ENCODE assay signal across 28 mouse cellular contexts in genomic region chr7:126595890-126596289, GRCm38 (mm10). TPM values are rescaled to one million over a fixed set of nuclear protein-coding genes. Genes with fewer than 3 reads are reported as not detected.
DNase-seq lines count a peak whose midpoint lies in the region; ATAC-seq and TF ChIP-seq lines count a peak whose summit lies in the region.
"Had no signal": no experiment of that assay in that cellular context is flagged by ENCODE, and none has a peak within 500 bp of the region (broad histone marks: within the 10 kb centered on the region; RNA-seq: fewer than 3 reads in every experiment).

No protein-coding gene starts in this region.

- peaks cover 15% of the 10 kb centered on the region for H3K4me1 ChIP-seq in liver, postnatal 0 days (ENCODE audit: insufficient read depth)
- peaks cover 9% of the 10 kb centered on the region; the same call in 1 of the 2 replicates for H3K4me1 ChIP-seq in liver, embryonic 12.5 days
- H3K4me1 ChIP-seq in megakaryocyte, embryonic 14.5 days, result peaks cover 75% of the 10 kb centered on the region
- peaks cover 29 to 34% of the 10 kb centered on the region in 2 experiments for H3K4me1 ChIP-seq in CH12.LX (ENCODE audit: control insufficient read depth in 1 of 2, insufficient read depth in 2 of 2)
- H3K4me1 ChIP-seq in bone marrow, adult 2 months (ENCODE audit: control insufficient read depth, insufficient read depth, low read length), result peaks cover 15% of the 10 kb centered on the region
- no peaks in the 10 kb centered on the region for H3K4me1 ChIP-seq in hindbrain, embryonic 14.5 days (replicated peaks; ENCODE audit: control insufficient read depth, insufficient read depth, low read length)

- intact Hi-C loops in heart, postnatal 10 days (cut with DNase I), result no loop called here

- no peak for TF ChIP-seq EP300 in liver, postnatal 0 days (IDR thresholded peaks at IDR 0.05; ENCODE audit: low read depth)
- peak; percentile 69; the same call in 1 of the 2 replicates for TF ChIP-seq EP300 in CH12.LX (IDR thresholded peaks at IDR 0.05; ENCODE audit: low read length)

- H3K9me3 ChIP-seq in liver, postnatal 0 days (ENCODE audit: low read length), result no peaks in the 10 kb centered on the region
- H3K9me3 ChIP-seq in liver, embryonic 12.5 days (replicated peaks), result no peaks in the 10 kb centered on the region
- no peaks in the 10 kb centered on the region for H3K9me3 ChIP-seq in megakaryocyte, embryonic 14.5 days
- no peaks in the 10 kb centered on the region for H3K9me3 ChIP-seq in CH12.LX (replicated peaks; ENCODE audit: low read length)
- no peaks in the 10 kb centered on the region for H3K9me3 ChIP-seq in hindbrain, embryonic 14.5 days (ENCODE audit: control insufficient read depth, low read length)
- H3K9me3 ChIP-seq: G1E had no signal

- no peak for ATAC-seq in liver, postnatal 0 days
- no peak for ATAC-seq in liver, embryonic 12.5 days
- ATAC-seq in megakaryocyte, adult 5-6 weeks (ENCODE audit: poor library complexity, severe bottlenecking), result no peak
- ATAC-seq in hindbrain, embryonic 14.5 days (ENCODE audit: low FRiP score), result no peak
- ATAC-seq: activated CD4-positive, CD25-positive, alpha-beta regulatory T cell, adult 4 months; CD4-positive, CD25-positive, alpha-beta regulatory T cell, adult 4 months; Patski had no signal

- H3K27ac ChIP-seq in liver, postnatal 0 days (ENCODE audit: low read depth), result 0 out of 2 replicates have a peak overlapping the region, but pooled peaks have one; percentile 34
- H3K27ac ChIP-seq in liver, embryonic 12.5 days, result no peak overlapping the region
- no peak overlapping the region for H3K27ac ChIP-seq in CH12.LX (ENCODE audit: insufficient read depth, low read depth)
- peak overlapping the region; percentile 79 for H3K27ac ChIP-seq in bone marrow, adult 2 months (ENCODE audit: control insufficient read depth, insufficient read depth, low read depth, low read length, poor library complexity)
- no peak overlapping the region for H3K27ac ChIP-seq in hindbrain, embryonic 14.5 days

- 68% methylated on average over 5 of the region's 5 CpGs for WGBS in liver, postnatal 0 days (ENCODE audit: insufficient replicate concordance)
- WGBS in liver, embryonic 12.5 days (ENCODE audit: insufficient replicate concordance), result 64% methylated on average over 5 of the region's 5 CpGs
- WGBS in bone marrow, adult 2 months, result 64% methylated on average over 5 of the region's 5 CpGs
- WGBS in hindbrain, embryonic 14.5 days, result 75% methylated on average over 5 of the region's 5 CpGs

- H3K4me3 ChIP-seq in liver, postnatal 0 days (ENCODE audit: low read depth, low read length), result no peak overlapping the region
- H3K4me3 ChIP-seq in liver, embryonic 12.5 days, result no peak overlapping the region
- H3K4me3 ChIP-seq in megakaryocyte, embryonic 14.5 days (replicated peaks), result peak overlapping the region; percentile 65
- peak overlapping the region in 1 of 3 experiments; percentile 16 for H3K4me3 ChIP-seq in CH12.LX (replicated peaks in 1 of 3; ENCODE audit: low read depth in 2 of 3, low read length in 2 of 3, poor library complexity in 1 of 3)
- H3K4me3 ChIP-seq in bone marrow, adult 2 months (replicated peaks; ENCODE audit: control insufficient read depth, low read depth, low read length), result no peak overlapping the region
- H3K4me3 ChIP-seq in hindbrain, embryonic 14.5 days (replicated peaks; ENCODE audit: low read length), result no peak overlapping the region

- H3K79me2 ChIP-seq in CH12.LX (replicated peaks; ENCODE audit: control insufficient read depth, extremely low read depth, insufficient read depth, poor library complexity, severe bottlenecking), result no peaks in the 10 kb centered on the region

- H3K4me2 ChIP-seq in liver, postnatal 0 days (ENCODE audit: low read depth, low read length), result 0 out of 2 replicates have a peak overlapping the region, but pooled peaks have one; percentile 9
- H3K4me2 ChIP-seq in liver, embryonic 12.5 days, result no peak overlapping the region
- H3K4me2 ChIP-seq in CH12.LX (ENCODE audit: insufficient read depth, low read depth, poor library complexity, severe bottlenecking), result peak overlapping the region; percentile 41
- no peak overlapping the region for H3K4me2 ChIP-seq in hindbrain, embryonic 14.5 days (replicated peaks)

- H3K36me3 ChIP-seq in liver, postnatal 0 days (replicated peaks; ENCODE audit: insufficient read depth, low read length), result no peaks in the 10 kb centered on the region
- no peaks in the 10 kb centered on the region for H3K36me3 ChIP-seq in liver, embryonic 12.5 days
- H3K36me3 ChIP-seq in megakaryocyte, embryonic 14.5 days (replicated peaks; ENCODE audit: low read length), result no peaks in the 10 kb centered on the region
- H3K36me3 ChIP-seq in CH12.LX (replicated peaks in 1 of 2; ENCODE audit: control insufficient read depth in 1 of 2, insufficient read depth in 1 of 2, low read length in 1 of 2), result no peaks in the 10 kb centered on the region
- H3K36me3 ChIP-seq in hindbrain, embryonic 14.5 days (replicated peaks; ENCODE audit: control insufficient read depth, insufficient read depth), result no peaks in the 10 kb centered on the region
- H3K36me3 ChIP-seq: G1E had no signal

- dilution Hi-C loops in CH12.LX (cut with MboI; ENCODE audit: extremely low pct_ligation_motif_present, extremely low pct_unique_long_range_greater_than_20kb, low sequenced_read_pairs), result no loop called here

- H3K9ac ChIP-seq in liver, postnatal 0 days (replicated peaks), result no peak overlapping the region
- H3K9ac ChIP-seq in liver, embryonic 12.5 days, result no peak overlapping the region
- no peak overlapping the region for H3K9ac ChIP-seq in CH12.LX (ENCODE audit: insufficient read depth, low read depth)
- H3K9ac ChIP-seq in hindbrain, embryonic 14.5 days, result no peak overlapping the region

- no peak for DNase-seq in liver, postnatal 0 days
- DNase-seq in CH12.LX (ENCODE audit: extremely low read depth), result no peak
- DNase-seq in hindbrain, embryonic 14.5 days (ENCODE audit: low spot score), result no peak
- no peak for DNase-seq in heart, postnatal 10 days
- DNase-seq: adrenal gland, adult 2 months; adrenal gland, adult 8-10 months; adrenal gland, postnatal 10 days; adrenal gland, postnatal 14 days; adrenal gland, postnatal 25 days; adrenal gland, postnatal 36 days; B cell, adult 2 months; cerebellum, adult 11 months; cerebellum, adult 11-12 months; cerebellum, adult 18-20 months; cerebellum, adult 2 months had no signal

- TF ChIP-seq RAD21 in CH12.LX (IDR thresholded peaks at IDR 0.05; ENCODE audit: low read depth, low read length), result no peak

- TF ChIP-seq CTCF in liver, postnatal 0 days (IDR thresholded peaks at IDR 0.05; ENCODE audit: low read depth), result no peak
- TF ChIP-seq CTCF in CH12.LX (conservative IDR thresholded peaks at IDR 0.05 in 1 of 2, IDR thresholded peaks at IDR 0.05 in 1 of 2; ENCODE audit: low read depth in 2 of 2, low read length in 2 of 2), result no peak
- TF ChIP-seq CTCF in bone marrow, adult 2 months (IDR thresholded peaks at IDR 0.05; ENCODE audit: control insufficient read depth, insufficient read depth, low read length), result no peak

- no peak for TF ChIP-seq POLR2A in CH12.LX (IDR thresholded peaks at IDR 0.05; ENCODE audit: low read depth, low read length)
- TF ChIP-seq POLR2A in bone marrow, adult 2 months (IDR thresholded peaks at IDR 0.05; ENCODE audit: borderline replicate concordance, control insufficient read depth, low read depth, low read length), result no peak

- no peaks in the 10 kb centered on the region for H3K27me3 ChIP-seq in liver, postnatal 0 days (ENCODE audit: insufficient read depth, low read length)
- peaks cover 30% of the 10 kb centered on the region for H3K27me3 ChIP-seq in liver, embryonic 12.5 days (replicated peaks)
- H3K27me3 ChIP-seq in megakaryocyte, embryonic 14.5 days (replicated peaks), result peaks cover 49% of the 10 kb centered on the region
- H3K27me3 ChIP-seq in CH12.LX (replicated peaks), result peaks cover 5% of the 10 kb centered on the region
- peaks cover 3% of the 10 kb centered on the region; the same call in 1 of the 2 replicates for H3K27me3 ChIP-seq in hindbrain, embryonic 14.5 days (ENCODE audit: control insufficient read depth, insufficient read depth, low read length)
- H3K27me3 ChIP-seq: Patski had no signal

- in situ Hi-C loops in CH12.LX (cut with MboI; ENCODE audit: low pct_ligation_motif_present, low pct_unique_long_range_greater_than_20kb, low sequenced_read_pairs), result no loop called here

RNA-seq across cellular contexts. Expression of gene Il27, which starts 1.1 kb away (rescaled TPM):
- polyA plus RNA-seq in liver, postnatal 0 days (2015; fragmentation: Nextera tagmentation; extraction: Ambion mirVana), result 0.18 and 0.21 TPM in 2 replicates
- not detected in 2 replicates for polyA plus RNA-seq in liver, embryonic 12.5 days (2016; fragmentation: Nextera tagmentation; extraction: Ambion mirVana)
- polyA plus RNA-seq in megakaryocyte, embryonic 14.5 days (2012; ENCODE audit: insufficient read depth, low replicate concordance), result 1.4 TPM in 1 of 2 replicates, not detected in the other
- 2.5 and 2.9 TPM in 2 replicates for total RNA-seq in megakaryocyte, adult 5-6 weeks (2015)
- total RNA-seq in megakaryocyte, adult 5-6 weeks (2017), result 3.0 and 4.8 TPM in 2 replicates
- total RNA-seq in CH12.LX (2012; rRNA removed) (not detected in 2 replicates), CH12.LX (2014; rRNA removed) (not detected in 2 replicates)
- polyA plus RNA-seq in CH12.LX (2012; ENCODE audit: insufficient read length, low read depth), result 0.31 TPM in 1 of 2 replicates, not detected in the other
- 1.9 and 6.0 TPM in 2 replicates for polyA plus RNA-seq in bone marrow, adult 2 months (2011; ENCODE audit: insufficient read depth, insufficient read length, low replicate concordance, missing spikeins)
- polyA plus RNA-seq in hindbrain, embryonic 14.5 days (2014; fragmentation: Nextera tagmentation; extraction: Ambion mirVana), result not detected in 2 replicates
- not detected for total RNA-seq in heart, postnatal 10 days (2021)
- total RNA-seq: adrenal gland, adult 2 months; adrenal gland, adult 8-10 months; adrenal gland, postnatal 10 days; adrenal gland, postnatal 14 days; adrenal gland, postnatal 25 days; adrenal gland, postnatal 36 days; adrenal gland, postnatal 4 days; ES-E14; G1E; MEL had no signal
- polyA plus RNA-seq: activated CD4-positive, CD25-positive, alpha-beta regulatory T cell, adult 4 months; brain, embryonic 14.5 days; C2C12; CD4-positive, CD25-positive, alpha-beta regulatory T cell, adult 4 months; cerebellum, adult 2 months; G1E had no signal

RNA-seq across cellular contexts. Expression of gene Cln3, which starts 10.3 kb away (rescaled TPM):
- polyA plus RNA-seq in liver, postnatal 0 days (2015; fragmentation: Nextera tagmentation; extraction: Ambion mirVana), result 12.3 and 14.6 TPM in 2 replicates
- polyA plus RNA-seq in liver, embryonic 12.5 days (2016; fragmentation: Nextera tagmentation; extraction: Ambion mirVana), result 12.5 TPM in 2 replicates
- 8.9 and 21.3 TPM in 2 replicates for polyA plus RNA-seq in megakaryocyte, embryonic 14.5 days (2012; ENCODE audit: insufficient read depth, low replicate concordance)
- 106 and 118 TPM in 2 replicates for total RNA-seq in megakaryocyte, adult 5-6 weeks (2015)
- total RNA-seq in megakaryocyte, adult 5-6 weeks (2017), result 59.5 and 77.8 TPM in 2 replicates
- total RNA-seq in CH12.LX (2012; rRNA removed), result 20.7 and 21.9 TPM in 2 replicates
- 19.1 and 19.2 TPM in 2 replicates for total RNA-seq in CH12.LX (2014; rRNA removed)
- polyA plus RNA-seq in CH12.LX (2012; ENCODE audit: insufficient read length, low read depth), result 46.2 and 47.2 TPM in 2 replicates
- 98.2 and 269 TPM in 2 replicates for polyA plus RNA-seq in bone marrow, adult 2 months (2011; ENCODE audit: insufficient read depth, insufficient read length, low replicate concordance, missing spikeins)
- 24.7 and 24.8 TPM in 2 replicates for polyA plus RNA-seq in hindbrain, embryonic 14.5 days (2014; fragmentation: Nextera tagmentation; extraction: Ambion mirVana)
- 10 to 100 TPM; 14.7 to 16.6 TPM for total RNA-seq in heart, postnatal 10 days (2021)

RNA-seq across cellular contexts. Expression of gene Apobr, which starts 11.1 kb away (rescaled TPM):
- polyA plus RNA-seq in liver, postnatal 0 days (2015; fragmentation: Nextera tagmentation; extraction: Ambion mirVana), result 3.0 and 4.0 TPM in 2 replicates
- 0.77 and 1.1 TPM in 2 replicates for polyA plus RNA-seq in liver, embryonic 12.5 days (2016; fragmentation: Nextera tagmentation; extraction: Ambion mirVana)
- polyA plus RNA-seq in megakaryocyte, embryonic 14.5 days (2012; ENCODE audit: insufficient read depth, low replicate concordance), result 30.2 TPM in 1 of 2 replicates, not detected in the other
- total RNA-seq in megakaryocyte, adult 5-6 weeks (2015), result 27.6 and 30.3 TPM in 2 replicates
- 98.7 and 99.5 TPM in 2 replicates for total RNA-seq in megakaryocyte, adult 5-6 weeks (2017)
- total RNA-seq in CH12.LX (2012; rRNA removed), result 1.3 and 1.8 TPM in 2 replicates
- total RNA-seq in CH12.LX (2014; rRNA removed), result 1.5 and 1.6 TPM in 2 replicates
- 9.7 and 10.1 TPM in 2 replicates for polyA plus RNA-seq in CH12.LX (2012; ENCODE audit: insufficient read length, low read depth)
- polyA plus RNA-seq in bone marrow, adult 2 months (2011; ENCODE audit: insufficient read depth, insufficient read length, low replicate concordance, missing spikeins), result 21.2 and 45.7 TPM in 2 replicates
- polyA plus RNA-seq in hindbrain, embryonic 14.5 days (2014; fragmentation: Nextera tagmentation; extraction: Ambion mirVana), result 0.26 and 0.36 TPM in 2 replicates
- under 1 TPM; 0.69 to 0.81 TPM for total RNA-seq in heart, postnatal 10 days (2021)

RNA-seq across cellular contexts. Expression of gene Eif3c, which starts 29.7 kb away (rescaled TPM):
- polyA plus RNA-seq in liver, postnatal 0 days (2015; fragmentation: Nextera tagmentation; extraction: Ambion mirVana), result 78.4 and 90.9 TPM in 2 replicates
- 157 and 164 TPM in 2 replicates for polyA plus RNA-seq in liver, embryonic 12.5 days (2016; fragmentation: Nextera tagmentation; extraction: Ambion mirVana)
- 22.3 and 46.6 TPM in 2 replicates for polyA plus RNA-seq in megakaryocyte, embryonic 14.5 days (2012; ENCODE audit: insufficient read depth, low replicate concordance)
- 110 and 121 TPM in 2 replicates for total RNA-seq in megakaryocyte, adult 5-6 weeks (2015)
- total RNA-seq in megakaryocyte, adult 5-6 weeks (2017), result 131 and 143 TPM in 2 replicates
- 246 and 276 TPM in 2 replicates for total RNA-seq in CH12.LX (2012; rRNA removed)
- 194 and 202 TPM in 2 replicates for total RNA-seq in CH12.LX (2014; rRNA removed)
- polyA plus RNA-seq in CH12.LX (2012; ENCODE audit: insufficient read length, low read depth), result 330 and 348 TPM in 2 replicates
- 52.3 and 90.2 TPM in 2 replicates for polyA plus RNA-seq in bone marrow, adult 2 months (2011; ENCODE audit: insufficient read depth, insufficient read length, low replicate concordance, missing spikeins)
- polyA plus RNA-seq in hindbrain, embryonic 14.5 days (2014; fragmentation: Nextera tagmentation; extraction: Ambion mirVana), result 162 and 165 TPM in 2 replicates
- total RNA-seq in heart, postnatal 10 days (2021), result 100 to 1,000 TPM; 149 to 159 TPM

RNA-seq across cellular contexts. Expression of gene Nupr1, which starts 34.8 kb away (rescaled TPM):
- 4.0 and 4.5 TPM in 2 replicates for polyA plus RNA-seq in liver, postnatal 0 days (2015; fragmentation: Nextera tagmentation; extraction: Ambion mirVana)
- 3.2 and 3.7 TPM in 2 replicates for polyA plus RNA-seq in liver, embryonic 12.5 days (2016; fragmentation: Nextera tagmentation; extraction: Ambion mirVana)
- 27.5 TPM in 1 of 2 replicates, not detected in the other for polyA plus RNA-seq in megakaryocyte, embryonic 14.5 days (2012; ENCODE audit: insufficient read depth, low replicate concordance)
- 54.7 and 61.4 TPM in 2 replicates for total RNA-seq in megakaryocyte, adult 5-6 weeks (2015)
- 108 and 126 TPM in 2 replicates for total RNA-seq in megakaryocyte, adult 5-6 weeks (2017)
- 4.9 and 13.9 TPM in 2 replicates for total RNA-seq in CH12.LX (2012; rRNA removed)
- total RNA-seq in CH12.LX (2014; rRNA removed), result 5.5 and 6.4 TPM in 2 replicates
- polyA plus RNA-seq in CH12.LX (2012; ENCODE audit: insufficient read length, low read depth), result 12.5 and 13.5 TPM in 2 replicates
- polyA plus RNA-seq in bone marrow, adult 2 months (2011; ENCODE audit: insufficient read depth, insufficient read length, low replicate concordance, missing spikeins), result 28.1 and 37.6 TPM in 2 replicates
- 11.4 and 12.4 TPM in 2 replicates for polyA plus RNA-seq in hindbrain, embryonic 14.5 days (2014; fragmentation: Nextera tagmentation; extraction: Ambion mirVana)
- 10 to 100 TPM in 1 of 2 experiments, 1 to 10 TPM in 1; 7.2 to 10.5 TPM for total RNA-seq in heart, postnatal 10 days (2021)

Comparison
In these comparisons a context has a peak if more than half of its experiments do, and no peak if none do; other contexts are left out.
1. H3K27ac ChIP-seq: peak in liver, postnatal 0 days (single experiment) and bone marrow, adult 2 months (single experiment); none in liver, embryonic 12.5 days (single experiment), CH12.LX (single experiment) and hindbrain, embryonic 14.5 days (single experiment).
2. H3K4me2 ChIP-seq: peak in liver, postnatal 0 days (single experiment) and CH12.LX (single experiment); none in liver, embryonic 12.5 days (single experiment) and hindbrain, embryonic 14.5 days (single experiment).